Mouse (Mus musculus): ENCODE results near the gene Ifitm10. TPM values are rescaled to one million over a fixed set of nuclear protein-coding genes. Genes with fewer than 3 reads are reported as not detected.
"Not testable (repeated sequence)": the region's sequence is repeated elsewhere in the genome, so short reads cannot be mapped to it uniquely, and the experiment has no call there.

Gene Ifitm10
- polyA plus RNA-seq, 1 experiment from 2014 or later: 3.7 TPM

DNA sequence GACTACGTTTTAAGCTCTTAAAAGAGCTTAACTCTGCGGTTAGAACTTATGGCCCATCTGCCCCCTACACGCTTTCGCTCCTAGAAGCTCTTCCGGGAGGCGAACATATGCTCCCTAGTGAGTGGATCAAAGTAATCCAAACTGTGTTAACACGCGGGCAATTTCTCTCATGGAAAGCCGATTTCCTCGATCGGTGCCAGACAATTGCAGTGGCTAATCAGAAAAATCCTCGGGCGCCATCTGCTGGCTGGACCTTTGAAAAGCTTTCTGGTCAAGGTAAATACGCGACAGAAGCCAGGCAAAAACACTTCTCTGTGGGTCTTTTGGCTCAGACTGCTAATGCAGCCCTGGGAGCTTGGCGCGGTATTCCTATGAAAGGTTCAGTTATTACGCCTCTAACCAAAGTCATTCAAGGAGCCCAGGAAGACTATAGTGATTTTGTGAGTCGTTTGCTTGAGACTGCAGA lies 88.9 kb downstream of the Ifitm10 start:
- peak overlapping the region; percentile 83 for H3K4me2 ChIP-seq (ENCODE audit: low read depth, low read length)
- peaks cover 5% of the 10 kb centered on the region; the same call in 1 of the 2 replicates for H3K4me1 ChIP-seq (ENCODE audit: control insufficient read depth, insufficient read depth, low read length)
- H3K4me3 ChIP-seq (replicated peaks; ENCODE audit: low read length): peak overlapping the region; percentile 60
- H3K9me3 ChIP-seq (replicated peaks; ENCODE audit: control insufficient read depth, low read length): no peaks in the 10 kb centered on the region
- WGBS: under 1% methylated on average over 19 of the region's 19 CpGs
- peak overlapping the region; percentile 91 for H3K27ac ChIP-seq (ENCODE audit: low read length)
- no peaks in the 10 kb centered on the region; the same call in 1 of the 2 replicates for H3K27me3 ChIP-seq (ENCODE audit: control insufficient read depth, insufficient read depth, low read length)
- H3K36me3 ChIP-seq (ENCODE audit: control insufficient read depth, insufficient read depth, low read length): no peaks in the 10 kb centered on the region
- peak overlapping the region; percentile 77 for H3K9ac ChIP-seq (ENCODE audit: low read length)
- peak; percentile 79 for ATAC-seq (ENCODE audit: insufficient read depth, low FRiP score)

DNA sequence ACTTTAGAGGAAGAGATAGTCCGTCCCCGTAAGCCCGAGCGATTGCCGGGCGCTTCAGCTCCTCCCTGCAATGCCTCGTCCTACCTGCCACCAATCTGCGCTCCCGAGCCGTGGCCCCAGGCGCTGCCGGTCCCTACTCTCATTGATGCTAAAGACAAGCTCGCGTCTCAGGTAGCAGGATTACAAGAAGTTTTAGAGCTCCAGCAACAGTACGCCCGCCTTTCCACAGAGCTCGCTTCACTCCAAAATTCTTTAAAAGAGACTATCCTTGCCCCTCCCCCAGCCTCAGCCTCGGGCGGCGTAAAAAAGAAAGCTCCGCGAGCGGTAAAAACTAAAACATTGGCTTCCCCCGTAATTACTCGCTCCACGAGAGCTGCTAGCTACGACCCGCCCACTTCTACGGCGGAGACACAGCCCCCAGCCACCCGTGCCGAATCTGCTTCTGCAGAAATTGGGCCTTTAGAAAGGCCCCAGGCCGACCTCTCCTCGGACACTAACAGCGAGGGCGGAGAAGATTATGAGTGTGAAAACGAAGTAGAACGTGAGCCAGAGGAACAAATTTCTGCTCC lies 89.4 kb downstream of the Ifitm10 start:
- Histone ChIP-seq H3K9ac (ENCODE audit: low read length) (peak overlapping the region; percentile 77), H3K36me3 (ENCODE audit: control insufficient read depth, insufficient read depth, low read length) (no peaks in the 10 kb centered on the region), H3K4me2 (ENCODE audit: low read depth, low read length) (peak overlapping the region; percentile 83), H3K27ac (ENCODE audit: low read length) (peak overlapping the region; percentile 91), H3K4me3 (replicated peaks; ENCODE audit: low read length) (peak overlapping the region; percentile 60), H3K4me1 (ENCODE audit: control insufficient read depth, insufficient read depth, low read length) (peaks cover 5% of the 10 kb centered on the region; the same call in 1 of the 2 replicates), H3K27me3 (ENCODE audit: control insufficient read depth, insufficient read depth, low read length) (no peaks in the 10 kb centered on the region; the same call in 1 of the 2 replicates), H3K9me3 (replicated peaks; ENCODE audit: control insufficient read depth, low read length) (no peaks in the 10 kb centered on the region)
- peak; percentile 81 for ATAC-seq (ENCODE audit: insufficient read depth, low FRiP score)
- WGBS: 0% methylated on average over 38 of the region's 38 CpGs

GRCm38 (mm10) chr7:142282847-142283246 lies 90.7 kb downstream of the Ifitm10 start:
- H3K27ac ChIP-seq (ENCODE audit: low read length); H3K9ac ChIP-seq (ENCODE audit: low read length); H3K4me1 ChIP-seq (ENCODE audit: control insufficient read depth, insufficient read depth, low read length); H3K4me2 ChIP-seq (ENCODE audit: low read depth, low read length); H3K9me3 ChIP-seq (replicated peaks; ENCODE audit: control insufficient read depth, low read length); H3K27me3 ChIP-seq (ENCODE audit: control insufficient read depth, insufficient read depth, low read length); H3K36me3 ChIP-seq (ENCODE audit: control insufficient read depth, insufficient read depth, low read length); ATAC-seq (ENCODE audit: insufficient read depth, low FRiP score); H3K4me3 ChIP-seq (replicated peaks; ENCODE audit: low read length): not testable (repeated sequence)
- WGBS: 60% methylated on average over 2 of the region's 2 CpGs

DNA sequence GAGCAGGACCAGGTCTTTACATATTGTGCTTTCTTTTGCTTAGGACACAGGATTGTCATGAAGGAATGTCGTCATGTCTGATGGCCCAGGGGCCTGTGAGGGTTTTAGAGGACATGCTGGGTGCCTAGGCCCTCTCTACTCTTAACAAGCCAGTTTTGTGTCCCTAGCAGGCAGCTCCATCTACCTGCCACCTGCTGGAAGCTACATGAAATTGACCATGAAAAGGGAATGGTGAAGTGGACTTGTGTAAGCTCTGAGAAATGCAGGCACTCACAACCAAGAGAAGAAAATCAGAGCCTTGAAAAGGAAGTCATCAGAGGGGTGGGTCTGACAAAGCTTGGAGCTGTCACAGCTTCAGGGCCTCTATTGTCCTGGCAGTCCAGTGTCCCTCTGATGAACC lies 94.3 kb downstream of the Ifitm10 start:
- H3K4me1 ChIP-seq (ENCODE audit: control insufficient read depth, insufficient read depth, low read length); H3K27me3 ChIP-seq (ENCODE audit: control insufficient read depth, insufficient read depth, low read length); H3K9ac ChIP-seq (ENCODE audit: low read length); H3K36me3 ChIP-seq (ENCODE audit: control insufficient read depth, insufficient read depth, low read length); H3K9me3 ChIP-seq (replicated peaks; ENCODE audit: control insufficient read depth, low read length); ATAC-seq (ENCODE audit: insufficient read depth, low FRiP score); H3K4me2 ChIP-seq (ENCODE audit: low read depth, low read length); H3K27ac ChIP-seq (ENCODE audit: low read length); H3K4me3 ChIP-seq (replicated peaks; ENCODE audit: low read length): not testable (repeated sequence)
- 66% methylated on average over 1 of the region's 1 CpGs for WGBS

GRCm38 (mm10) chr7:142278183-142278582 lies 95.4 kb downstream of the Ifitm10 start:
- not testable (repeated sequence) for H3K4me1 ChIP-seq (ENCODE audit: control insufficient read depth, insufficient read depth, low read length); H3K9me3 ChIP-seq (replicated peaks; ENCODE audit: control insufficient read depth, low read length)

More at GRCm38 (mm10) chr7:142278183-142278582, 95.4 kb downstream of the Ifitm10 start:
- WGBS: 0% methylated on average over 3 of the region's 3 CpGs
- not testable (repeated sequence) for H3K4me2 ChIP-seq (ENCODE audit: low read depth, low read length); H3K4me3 ChIP-seq (replicated peaks; ENCODE audit: low read length); H3K9ac ChIP-seq (ENCODE audit: low read length); H3K27ac ChIP-seq (ENCODE audit: low read length); ATAC-seq (ENCODE audit: insufficient read depth, low FRiP score); H3K36me3 ChIP-seq (ENCODE audit: control insufficient read depth, insufficient read depth, low read length); H3K27me3 ChIP-seq (ENCODE audit: control insufficient read depth, insufficient read depth, low read length)

Other genes with a start within 250 kb of the Ifitm10 start
- gene Gm39115, start 237.7 kb downstream of the Ifitm10 start, polyA plus RNA-seq (2015; fragmentation: Nextera tagmentation; extraction: Ambion mirVana): not detected in 2 replicates
- not detected in 2 replicates for gene Gm45337, start 229.1 kb downstream of the Ifitm10 start, polyA plus RNA-seq (2015; fragmentation: Nextera tagmentation; extraction: Ambion mirVana)
- not detected in 2 replicates for gene Gm29735, start 216.6 kb downstream of the Ifitm10 start, polyA plus RNA-seq (2015; fragmentation: Nextera tagmentation; extraction: Ambion mirVana)
- gene Gm4553, start 208.0 kb downstream of the Ifitm10 start, polyA plus RNA-seq (2015; fragmentation: Nextera tagmentation; extraction: Ambion mirVana): not detected in 2 replicates
- gene Krtap5-2, start 197.7 kb downstream of the Ifitm10 start, polyA plus RNA-seq (2015; fragmentation: Nextera tagmentation; extraction: Ambion mirVana): not detected in 2 replicates
- not detected in 2 replicates for gene Gm10153, start 183.4 kb downstream of the Ifitm10 start, polyA plus RNA-seq (2015; fragmentation: Nextera tagmentation; extraction: Ambion mirVana)
- gene Krtap5-3, start 172.4 kb downstream of the Ifitm10 start, polyA plus RNA-seq (2015; fragmentation: Nextera tagmentation; extraction: Ambion mirVana): not detected in 2 replicates
- not detected in 2 replicates for gene Gm7579, start 161.9 kb downstream of the Ifitm10 start, polyA plus RNA-seq (2015; fragmentation: Nextera tagmentation; extraction: Ambion mirVana)
- not detected in 2 replicates for gene Krtap5-5, start 143.8 kb downstream of the Ifitm10 start, polyA plus RNA-seq (2015; fragmentation: Nextera tagmentation; extraction: Ambion mirVana)
- gene Gm40460, start 132.7 kb downstream of the Ifitm10 start, polyA plus RNA-seq (2015; fragmentation: Nextera tagmentation; extraction: Ambion mirVana): not detected in 2 replicates
- gene Gm2431, start 115.4 kb downstream of the Ifitm10 start, polyA plus RNA-seq (2015; fragmentation: Nextera tagmentation; extraction: Ambion mirVana): not detected in 2 replicates
- not detected in 2 replicates for gene Gm4559, start 99.4 kb downstream of the Ifitm10 start, polyA plus RNA-seq (2015; fragmentation: Nextera tagmentation; extraction: Ambion mirVana)
- gene Krtap5-1, start 76.6 kb downstream of the Ifitm10 start, polyA plus RNA-seq (2015; fragmentation: Nextera tagmentation; extraction: Ambion mirVana): not detected in 2 replicates
- gene Krtap5-4, start 70.2 kb downstream of the Ifitm10 start, polyA plus RNA-seq (2015; fragmentation: Nextera tagmentation; extraction: Ambion mirVana): not detected in 2 replicates
- gene Gm49369, start 8.9 kb upstream of the Ifitm10 start, polyA plus RNA-seq (2015; fragmentation: Nextera tagmentation; extraction: Ambion mirVana): 0.96 TPM in 1 of 2 replicates, not detected in the other
- gene Ctsd, start 14.3 kb upstream of the Ifitm10 start, polyA plus RNA-seq (2015; fragmentation: Nextera tagmentation; extraction: Ambion mirVana): 451 and 599 TPM in 2 replicates
- 31.1 and 50.1 TPM in 2 replicates for gene Syt8, start 61.1 kb upstream of the Ifitm10 start, polyA plus RNA-seq (2015; fragmentation: Nextera tagmentation; extraction: Ambion mirVana)
- 20.2 and 217 TPM in 2 replicates for gene Tnni2, start 68.1 kb upstream of the Ifitm10 start, polyA plus RNA-seq (2015; fragmentation: Nextera tagmentation; extraction: Ambion mirVana)
- gene Lsp1, start 87.1 kb upstream of the Ifitm10 start, polyA plus RNA-seq (2015; fragmentation: Nextera tagmentation; extraction: Ambion mirVana): 216 and 235 TPM in 2 replicates
- gene Tnnt3, start 125.1 kb upstream of the Ifitm10 start, polyA plus RNA-seq (2015; fragmentation: Nextera tagmentation; extraction: Ambion mirVana): 12.0 and 208 TPM in 2 replicates
- gene Mrpl23, start 158.9 kb upstream of the Ifitm10 start, polyA plus RNA-seq (2015; fragmentation: Nextera tagmentation; extraction: Ambion mirVana): 16.2 and 30.7 TPM in 2 replicates

Measured in stomach, embryonic 16.5 days (tissue).